Mouse (Mus musculus): ENCODE results near the gene Pcbd1.
"Not testable (repeated sequence)": the region's sequence is repeated elsewhere in the genome, so short reads cannot be mapped to it uniquely, and the experiment has no call there.

The Pcbd1 gene

GRCm38 (mm10) chr10:61103564-61104114, 14.5 kb downstream of the Pcbd1 start:
- DNase-seq (ENCODE audit: low spot score): no peak

- DNase-seq (ENCODE audit: low spot score): no peak
These were observed 25.2 kb downstream of the Pcbd1 start for GRCm38 (mm10) chr10:61114246-61114720.

- not testable (repeated sequence) for DNase-seq (ENCODE audit: low spot score)
These were observed 32.6 kb downstream of the Pcbd1 start for GRCm38 (mm10) chr10:61121732-61122131.

GRCm38 (mm10) chr10:61123276-61123913, 34.3 kb downstream of the Pcbd1 start:
- DNase-seq (ENCODE audit: low spot score): no peak

- no peak for DNase-seq (ENCODE audit: low spot score)
These were observed 35.3 kb downstream of the Pcbd1 start for GRCm38 (mm10) chr10:61124462-61124861.

- DNase-seq (ENCODE audit: low spot score): no peak
These were observed 39.7 kb downstream of the Pcbd1 start for GRCm38 (mm10) chr10:61128701-61129365.

- DNase-seq (ENCODE audit: low spot score): no peak
These were observed 41.8 kb downstream of the Pcbd1 start for GRCm38 (mm10) chr10:61130959-61131358.

- DNase-seq (ENCODE audit: low spot score): no peak
These were observed 44.9 kb downstream of the Pcbd1 start for GRCm38 (mm10) chr10:61134041-61134440.

- no peak for DNase-seq (ENCODE audit: low spot score)
These were observed 46.2 kb downstream of the Pcbd1 start for GRCm38 (mm10) chr10:61135226-61135839.

- no peak for DNase-seq (ENCODE audit: low spot score)
These were observed 48.4 kb downstream of the Pcbd1 start for GRCm38 (mm10) chr10:61137567-61137966.

GRCm38 (mm10) chr10:61143343-61143742, 54.2 kb downstream of the Pcbd1 start:
- no peak for DNase-seq (ENCODE audit: low spot score)

Measured in spleen, adult 12 weeks (tissue).